Mouse (Mus musculus): ENCODE measurements around the gene Rapgef1.
"Not testable (repeated sequence)": the region's sequence is repeated elsewhere in the genome, so short reads cannot be mapped to it uniquely, and the experiment has no call there.

Rapgef1 gene

GRCm38 (mm10) chr2:29703104-29704081 lies 83.9 kb downstream of the Rapgef1 start:
- peak; percentile 73 for DNase-seq (ENCODE audit: low read depth)

DNA sequence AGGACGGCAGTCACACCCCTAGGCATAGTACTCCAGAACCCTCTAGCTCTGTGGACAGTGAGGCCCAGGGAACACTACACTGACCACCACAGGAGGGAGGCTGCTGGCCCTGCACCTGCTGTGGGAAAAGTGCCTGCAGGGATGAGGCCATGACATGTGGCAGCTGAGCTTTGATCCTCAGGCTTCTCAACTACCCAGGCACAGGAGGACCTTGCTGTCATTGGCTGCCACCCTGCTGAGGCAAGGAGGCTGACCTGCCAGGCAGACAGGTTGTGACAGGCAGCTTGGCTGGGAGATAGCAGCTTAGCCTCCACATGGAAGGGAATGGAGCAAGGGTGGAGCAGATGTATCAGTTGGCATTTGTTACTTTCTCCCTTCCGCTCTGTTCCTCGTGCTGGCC lies 86.0 kb downstream of the Rapgef1 start:
- no peak for DNase-seq (ENCODE audit: low read depth)

DNA sequence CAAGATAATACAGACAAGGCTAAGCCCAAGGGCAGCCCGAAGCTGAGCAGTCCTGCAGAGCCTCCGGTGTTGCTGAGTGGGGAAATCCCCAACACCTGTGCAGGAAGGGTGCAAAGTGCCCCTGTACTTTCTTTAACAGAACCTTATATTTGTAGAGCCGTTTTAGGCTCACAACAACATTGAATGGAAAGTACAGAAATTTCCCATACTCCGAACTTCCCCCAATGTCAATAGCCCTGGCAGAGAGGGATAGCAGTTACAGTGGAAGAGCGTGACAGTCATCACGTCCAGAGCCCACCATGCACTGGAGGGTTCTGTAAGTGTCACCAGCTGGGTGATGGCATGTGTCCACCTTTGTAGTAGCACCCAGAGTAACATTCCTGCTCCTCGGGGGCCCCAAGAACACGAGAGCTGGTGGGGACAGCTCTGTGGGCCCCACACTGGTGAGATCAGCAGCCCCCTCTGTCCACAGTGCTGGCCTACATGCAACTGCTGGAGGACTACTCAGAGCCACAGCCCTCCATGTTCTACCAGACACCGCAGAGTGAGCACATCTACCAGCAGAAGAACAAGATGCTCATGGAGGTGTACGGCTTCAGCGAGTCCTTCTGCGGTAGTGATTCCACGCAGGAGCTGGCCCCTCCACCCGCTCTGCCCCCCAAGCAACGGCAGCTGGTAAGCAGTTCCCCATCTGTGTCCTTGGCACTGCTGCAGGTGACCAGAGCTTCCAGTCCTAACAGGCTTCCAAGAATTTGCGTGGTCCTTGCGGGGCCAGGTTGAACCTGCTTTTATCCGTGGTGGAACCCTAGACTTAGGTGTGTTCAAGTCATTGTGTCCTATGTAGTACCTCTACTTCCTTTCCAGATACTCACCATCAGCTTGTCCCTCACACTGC lies 87.5 kb downstream of the Rapgef1 start:
- no peak for DNase-seq (ENCODE audit: low read depth)

DNA sequence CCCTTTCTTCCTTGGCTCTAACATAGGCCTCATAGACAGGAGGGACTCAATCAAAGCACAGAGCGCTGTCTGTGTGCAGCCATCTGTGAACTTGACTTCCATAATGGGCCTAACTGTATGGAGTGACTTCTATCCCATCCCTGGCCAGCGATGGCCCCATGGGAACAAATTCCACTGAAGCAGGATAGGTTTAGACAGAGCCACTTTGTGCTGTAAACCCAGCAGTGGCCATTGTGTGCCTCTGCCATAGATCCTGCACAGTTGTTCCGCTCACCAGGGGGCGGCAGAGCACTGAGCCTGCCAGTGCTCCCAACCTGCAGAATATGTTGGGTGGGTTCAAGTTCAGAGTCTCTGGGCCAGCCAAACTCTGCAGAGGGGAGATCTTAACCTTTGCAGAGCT lies 88.2 kb downstream of the Rapgef1 start:
- DNase-seq (ENCODE audit: low read depth), result peak; percentile 47

DNA sequence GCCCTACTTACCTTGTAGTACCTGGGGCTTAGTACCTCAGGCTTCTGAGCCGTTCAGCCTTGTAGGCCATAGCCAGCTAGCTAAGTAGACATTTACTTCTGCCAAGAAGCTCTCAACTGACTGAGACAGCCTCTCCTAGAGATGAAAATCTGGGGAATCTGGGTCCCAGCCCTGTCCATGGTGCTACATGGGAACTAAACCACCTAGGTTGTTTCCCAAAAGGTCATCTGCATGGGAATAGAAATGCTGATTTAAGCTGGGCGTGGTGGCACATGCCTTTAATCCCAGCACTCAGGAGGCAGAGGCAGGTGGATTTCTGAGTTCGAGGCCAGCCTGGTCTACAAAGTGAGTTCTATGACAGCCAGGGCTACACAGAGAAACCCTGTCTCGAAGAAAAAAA lies 88.7 kb downstream of the Rapgef1 start:
- DNase-seq (ENCODE audit: low read depth), result not testable (repeated sequence)

- DNase-seq (ENCODE audit: low read depth), result no peak
These were observed 91.5 kb downstream of the Rapgef1 start for GRCm38 (mm10) chr2:29711038-29711437.

DNA sequence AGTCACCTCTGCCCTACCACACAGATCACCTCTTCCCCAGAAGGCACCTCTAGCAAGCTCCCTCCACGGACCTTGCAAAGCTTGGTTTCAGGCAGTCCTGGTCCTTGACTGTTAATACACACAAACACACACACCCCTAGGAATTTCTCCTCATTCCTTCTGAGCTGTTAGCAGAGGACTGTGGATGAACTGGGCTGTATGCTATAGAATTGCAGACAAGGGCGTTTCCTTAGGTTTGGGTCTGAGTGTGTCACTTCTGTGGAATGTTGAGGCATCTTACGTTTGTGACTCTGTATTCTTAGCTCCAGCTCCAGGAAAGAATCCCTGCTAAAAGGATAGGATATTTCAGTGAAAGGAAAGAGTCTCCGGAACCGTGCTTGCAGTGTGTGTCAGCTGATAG lies 92.4 kb downstream of the Rapgef1 start:
- DNase-seq (ENCODE audit: low read depth), result peak; percentile 71

DNA sequence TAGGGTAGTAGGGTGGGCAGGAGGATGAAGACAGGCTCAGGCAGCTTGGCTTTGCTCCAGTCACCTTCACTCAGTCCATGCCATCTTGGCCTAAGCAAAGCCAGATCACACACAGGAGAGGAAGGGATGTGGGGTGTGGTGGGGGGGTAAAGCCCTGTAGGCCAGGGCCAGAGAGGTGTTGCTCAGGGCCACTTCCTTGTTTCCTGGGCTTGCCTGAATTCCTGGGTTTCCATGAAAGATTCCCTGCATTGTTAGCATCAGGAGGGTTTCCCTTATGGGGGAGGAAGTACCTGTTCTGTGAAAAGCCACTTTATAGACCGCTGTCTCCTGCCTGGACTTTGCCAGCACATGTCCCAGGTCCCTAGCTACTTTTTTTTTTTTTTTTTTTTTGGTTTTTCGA lies 94.0 kb downstream of the Rapgef1 start:
- no peak for DNase-seq (ENCODE audit: low read depth)

- no peak for DNase-seq (ENCODE audit: low read depth)
These were observed 94.6 kb downstream of the Rapgef1 start for GRCm38 (mm10) chr2:29714127-29714526.

- peak; percentile 13 for DNase-seq (ENCODE audit: low read depth)
These were observed 96.6 kb downstream of the Rapgef1 start for GRCm38 (mm10) chr2:29716143-29716542.

- peak; percentile 84 for DNase-seq (ENCODE audit: low read depth)
These were observed 97.2 kb downstream of the Rapgef1 start for GRCm38 (mm10) chr2:29716691-29717090.

GRCm38 (mm10) chr2:29718581-29718980 lies 99.1 kb downstream of the Rapgef1 start:
- DNase-seq (ENCODE audit: low read depth), result no peak

- no peak for DNase-seq (ENCODE audit: low read depth)
These were observed 103.6 kb downstream of the Rapgef1 start for GRCm38 (mm10) chr2:29723132-29723531.

DNA sequence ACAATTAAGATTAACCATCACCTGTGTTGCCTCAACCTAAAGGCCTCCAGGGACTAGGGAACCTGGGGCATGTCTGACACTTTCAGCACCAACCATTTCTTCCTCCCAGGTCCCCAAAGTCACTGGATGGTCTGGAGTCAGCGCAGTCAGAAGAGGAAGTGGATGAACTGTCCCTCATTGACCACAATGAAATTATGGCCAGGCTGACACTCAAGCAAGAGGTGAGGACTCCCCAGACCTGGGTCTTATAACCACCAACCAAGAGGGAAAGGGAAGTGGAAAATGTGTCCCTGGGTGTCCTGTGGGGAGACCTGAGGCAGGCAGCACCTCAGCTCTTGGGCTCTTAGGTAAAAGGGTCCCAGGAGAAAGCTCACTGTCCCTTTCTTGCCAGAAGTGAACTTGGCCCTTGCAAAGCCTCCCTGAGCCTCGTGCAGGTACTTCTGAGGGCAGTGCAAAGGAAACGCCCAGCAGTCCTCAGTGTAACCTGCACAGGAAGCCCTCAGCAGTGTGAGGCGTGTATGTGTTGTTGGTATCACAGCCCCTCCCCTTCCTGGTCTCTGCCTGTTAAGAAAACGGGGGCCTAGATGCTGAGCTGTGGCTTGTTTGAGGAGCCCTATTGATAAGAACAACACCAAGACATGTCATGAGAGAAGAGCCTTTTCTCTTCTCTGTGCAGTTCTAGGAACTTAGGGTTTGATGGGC lies 105.3 kb downstream of the Rapgef1 start:
- no peak for DNase-seq (ENCODE audit: low read depth)

DNA sequence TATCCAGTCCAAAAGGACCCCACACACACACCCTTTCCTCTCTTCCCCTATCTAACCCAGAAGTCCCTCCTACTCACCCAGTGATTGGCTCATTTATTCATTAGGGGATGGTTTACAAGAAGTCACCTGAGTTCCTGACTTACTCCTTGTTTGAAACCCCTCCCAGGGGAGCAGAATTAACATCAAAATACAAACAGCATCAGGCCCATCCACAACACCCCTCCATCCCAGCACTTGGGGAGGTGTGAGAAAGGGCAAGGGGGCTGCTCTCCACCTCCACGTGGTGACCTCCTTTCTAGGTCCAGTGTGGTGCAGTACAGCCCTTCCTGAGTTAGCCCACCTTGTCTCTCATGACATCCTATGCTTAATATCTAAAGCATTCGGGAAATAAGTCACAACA lies 110.0 kb downstream of the Rapgef1 start:
- no peak for DNase-seq (ENCODE audit: low read depth)

- DNase-seq (ENCODE audit: low read depth), result peak; percentile 68
These were observed 112.0 kb downstream of the Rapgef1 start for GRCm38 (mm10) chr2:29731545-29731944.

GRCm38 (mm10) chr2:29732559-29732958 lies 113.0 kb downstream of the Rapgef1 start:
- DNase-seq (ENCODE audit: low read depth), result no peak

GRCm38 (mm10) chr2:29733348-29733747 lies 113.8 kb downstream of the Rapgef1 start:
- no peak for DNase-seq (ENCODE audit: low read depth)

DNA sequence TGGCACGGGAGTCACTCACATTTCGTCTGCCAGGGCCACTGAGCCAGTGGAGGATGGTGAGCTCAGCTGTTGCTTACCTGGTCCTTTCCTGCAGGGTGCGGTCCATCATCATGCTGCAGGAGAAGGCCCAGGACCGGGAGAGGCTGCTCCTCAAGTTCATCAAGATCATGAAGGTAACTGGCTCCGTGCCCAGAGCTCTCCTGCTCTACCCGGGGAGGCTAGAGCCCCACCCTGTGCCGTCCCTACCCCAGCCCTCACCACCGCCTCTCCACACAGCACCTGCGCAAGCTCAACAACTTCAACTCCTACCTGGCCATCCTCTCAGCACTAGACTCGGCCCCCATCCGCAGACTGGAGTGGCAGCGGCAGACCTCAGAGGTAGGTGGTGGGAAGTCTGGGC lies 116.2 kb downstream of the Rapgef1 start:
- no peak for DNase-seq (ENCODE audit: low read depth)

- no peak for DNase-seq (ENCODE audit: low read depth)
These were observed 117.8 kb downstream of the Rapgef1 start for GRCm38 (mm10) chr2:29737209-29737925.

DNA sequence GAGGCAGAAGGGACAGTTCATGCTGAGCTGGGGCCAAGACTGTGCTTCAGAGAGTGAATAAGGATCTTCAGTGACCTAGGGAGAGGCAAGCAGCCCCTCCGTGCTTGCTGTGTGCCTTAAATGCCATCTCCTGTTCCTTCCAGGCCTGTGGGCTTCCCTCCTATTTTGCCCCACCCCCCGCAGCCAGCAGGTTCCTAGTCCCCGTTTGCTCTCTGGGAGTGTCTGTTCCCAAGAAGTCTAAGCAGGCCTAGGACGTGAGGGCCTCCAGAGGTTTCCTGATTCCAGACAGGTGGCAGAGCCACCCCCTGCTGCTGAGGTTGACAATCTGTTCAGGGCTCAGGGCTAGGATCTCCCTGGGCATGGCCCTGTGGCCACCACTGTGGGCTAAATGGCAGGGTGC lies 119.3 kb downstream of the Rapgef1 start:
- no peak for DNase-seq (ENCODE audit: low read depth)

Measured in NIH3T3 (cell line).